Mouse (Mus musculus) heart, embryonic 13.5 days (tissue): ENCODE measurements around the gene Samd1. TPM values are rescaled to one million over a fixed set of nuclear protein-coding genes. Genes with fewer than 3 reads are reported as not detected.
A peak's percentile ranks its signal among the peaks of the same experiment; 100 is the strongest.

ENCODE experiments used
- ATAC-seq: fragments of 200-750 bp; cut with Nextera tagmentation; 2 replicates; pipeline ENCODE4 v1.8.0; 2017; ENCODE audit warnings: moderate TSS enrichment; ENCODE audit not compliant: insufficient number of reproducible peaks, low FRiP score, low TSS enrichment; ENCODE audit errors: extremely low read depth
- H3K27ac ChIP-seq: fragments of 300-500 bp; sonication (generic); replicated peaks from 2 replicates; pipeline ENCODE4 v1.5.1; 2015; ENCODE audit warnings: moderate library complexity, mild to moderate bottlenecking, inconsistent platforms
- H3K27me3 ChIP-seq: fragments of 300-500 bp; sonication (generic); replicated peaks from 2 replicates; pipeline ENCODE4 v1.6.1; 2015; ENCODE audit warnings: mild to moderate bottlenecking, inconsistent platforms
- H3K36me3 ChIP-seq: fragments of 300-500 bp; sonication (generic); 2 replicates; pipeline ENCODE4 v1.6.1; 2015; ENCODE audit warnings: mild to moderate bottlenecking, inconsistent platforms
- H3K4me1 ChIP-seq: fragments of 300-500 bp; sonication (generic); 2 replicates; pipeline ENCODE4 v1.6.1; 2015; ENCODE audit warnings: inconsistent platforms
- H3K4me2 ChIP-seq: fragments of 300-500 bp; sonication (generic); 2 replicates; pipeline ENCODE4 v1.6.1; 2015; ENCODE audit warnings: inconsistent platforms, mild to moderate bottlenecking, moderate library complexity
- H3K4me3 ChIP-seq: fragments of 300-500 bp; sonication (generic); 2 replicates; pipeline ENCODE4 v1.5.1; 2015; ENCODE audit warnings: moderate library complexity, mild to moderate bottlenecking, inconsistent platforms
- H3K9ac ChIP-seq: fragments of 300-500 bp; sonication (generic); 2 replicates; pipeline ENCODE4 v1.6.1; 2015; ENCODE audit warnings: inconsistent platforms, mild to moderate bottlenecking, moderate library complexity
- H3K9me3 ChIP-seq: fragments of 300-500 bp; sonication (generic); 2 replicates; pipeline ENCODE4 v1.6.1; 2016; ENCODE audit warnings: inconsistent platforms
- WGBS: fragments of 180-500 bp; shearing (Covaris S2); methylation state at CpG from one replicate; pipeline ENCODE4 v1.1.7; 2015; ENCODE audit warnings: mixed read lengths; 5-methylcytosine and 5-hydroxymethylcytosine counted together
- microRNA counts: library from miRNA; unstranded; fragments of <30 nt; microRNA quantifications from one replicate; lab custom pipeline; 2016
- microRNA-seq: library from miRNA; unstranded; fragments of <30 nt; microRNA quantifications from one replicate; pipeline ENCODE4, GENCODE M21; 2016
- polyA plus RNA-seq: library from polyadenylated mRNA; unstranded; fragments of >200 nt; fragmentation: Nextera tagmentation; extraction: Ambion mirVana; gene quantifications from 2 replicates; pipeline ENCODE4 v1.2.1, GENCODE M21; 2015

The Samd1 gene
- polyA plus RNA-seq, 1 experiment from 2014 or later = 4.8 TPM

GRCm38 (mm10) chr8:84039050-84039449 lies 41.6 kb downstream of the Samd1 start:
- Histone ChIP-seq H3K36me3 (no peaks in the 10 kb centered on the region), H3K4me3 (no peak overlapping the region), H3K4me2 (no peak overlapping the region), H3K27ac (no peak overlapping the region), H3K4me1 (peaks cover 15% of the 10 kb centered on the region; the same call in 1 of the 2 replicates), H3K9me3 (no peaks in the 10 kb centered on the region), H3K27me3 (peaks cover 57% of the 10 kb centered on the region), H3K9ac (no peak overlapping the region)
- ATAC-seq = no peak
- WGBS = 7% methylated on average over 5 of the region's 5 CpGs

GRCm38 (mm10) chr8:84042066-84042947 lies 44.8 kb downstream of the Samd1 start, which contains the start of gene Il27ra:
Gene Il27ra, minus strand, starts transcription at chr8:84042589.
- 4% methylated on average over 40 of the region's 40 CpGs for WGBS
- Histone ChIP-seq H3K9me3 (peaks cover 4% of the 10 kb centered on the region; the same call in 1 of the 2 replicates), H3K27me3 (peaks cover 58% of the 10 kb centered on the region)

GRCm38 (mm10) chr8:84042948-84043342 lies 45.5 kb downstream of the Samd1 start:
- Histone ChIP-seq H3K36me3 (no peaks in the 10 kb centered on the region), H3K9me3 (peaks cover 4% of the 10 kb centered on the region; the same call in 1 of the 2 replicates), H3K27ac (no peak overlapping the region), H3K27me3 (peaks cover 58% of the 10 kb centered on the region), H3K4me2 (peak overlapping the region; percentile 78), H3K9ac (peak overlapping the region; percentile 77), H3K4me3 (peak overlapping the region; percentile 53), H3K4me1 (peaks cover 20% of the 10 kb centered on the region; the same call in 1 of the 2 replicates)
- no peak for ATAC-seq
- 37% methylated on average over 12 of the region's 12 CpGs for WGBS

More at GRCm38 (mm10) chr8:84042066-84042947, 44.8 kb downstream of the Samd1 start, which contains the start of gene Il27ra:
- peaks cover 20% of the 10 kb centered on the region; the same call in 1 of the 2 replicates for H3K4me1 ChIP-seq
- ATAC-seq = peak; percentile 39; the same call in 1 of the 2 replicates
- H3K4me2 ChIP-seq = peak within 1 kb of the TSS; percentile 78
- no peak within 1 kb of the TSS for H3K27ac ChIP-seq
- H3K36me3 ChIP-seq = no peaks in the 10 kb centered on the region
- H3K9ac ChIP-seq = peak within 1 kb of the TSS; percentile 77
- H3K4me3 ChIP-seq = peak within 1 kb of the TSS; percentile 53

GRCm38 (mm10) chr8:84044103-84044502 lies 46.6 kb downstream of the Samd1 start:
- H3K27me3 ChIP-seq = peaks cover 64% of the 10 kb centered on the region
- H3K4me1 ChIP-seq = peaks cover 20% of the 10 kb centered on the region; the same call in 1 of the 2 replicates
- H3K4me3 ChIP-seq = no peak overlapping the region
- H3K36me3 ChIP-seq = no peaks in the 10 kb centered on the region
- no peak for ATAC-seq
- 13% methylated on average over 7 of the region's 7 CpGs for WGBS
- H3K4me2 ChIP-seq = 0 out of 2 replicates have a peak overlapping the region, but pooled peaks have one; percentile 45
- no peak overlapping the region for H3K9ac ChIP-seq
- no peak overlapping the region for H3K27ac ChIP-seq
- H3K9me3 ChIP-seq = peaks cover 4% of the 10 kb centered on the region; the same call in 1 of the 2 replicates

GRCm38 (mm10) chr8:84044900-84045299 lies 47.4 kb downstream of the Samd1 start, which contains the start of gene Rln3:
Gene Rln3, minus strand, starts transcription at chr8:84045000.
- peaks cover 16% of the 10 kb centered on the region; the same call in 1 of the 2 replicates for H3K4me1 ChIP-seq
- peak within 1 kb of the TSS; percentile 45 for H3K4me2 ChIP-seq
- peaks cover 4% of the 10 kb centered on the region; the same call in 1 of the 2 replicates for H3K9me3 ChIP-seq
- ATAC-seq = no peak
- peaks cover 64% of the 10 kb centered on the region for H3K27me3 ChIP-seq
- H3K27ac ChIP-seq = no peak within 1 kb of the TSS
- 0 out of 2 replicates have a peak within 1 kb of the TSS, but pooled peaks have one; percentile 45 for H3K9ac ChIP-seq
- H3K36me3 ChIP-seq = no peaks in the 10 kb centered on the region
- 7% methylated on average over 9 of the region's 9 CpGs for WGBS
- peak within 1 kb of the TSS; percentile 23; the same call in 1 of the 2 replicates for H3K4me3 ChIP-seq

- H3K4me1 ChIP-seq = peaks cover 26% of the 10 kb centered on the region
- no peaks in the 10 kb centered on the region for H3K36me3 ChIP-seq
- H3K27me3 ChIP-seq = peaks cover 50% of the 10 kb centered on the region
- WGBS = 72% methylated on average over 3 of the region's 3 CpGs
- peaks cover 4% of the 10 kb centered on the region; the same call in 1 of the 2 replicates for H3K9me3 ChIP-seq
- ATAC-seq = no peak
- H3K27ac ChIP-seq = no peak overlapping the region
- no peak overlapping the region for H3K9ac ChIP-seq
- H3K4me2 ChIP-seq = no peak overlapping the region
- no peak overlapping the region for H3K4me3 ChIP-seq
These were observed 49.0 kb downstream of the Samd1 start for GRCm38 (mm10) chr8:84046505-84046904.

GRCm38 (mm10) chr8:84048171-84048570 lies 50.7 kb downstream of the Samd1 start:
- Histone ChIP-seq H3K36me3 (no peaks in the 10 kb centered on the region), H3K4me3 (no peak overlapping the region), H3K9ac (no peak overlapping the region), H3K4me1 (peaks cover 30% of the 10 kb centered on the region), H3K9me3 (peaks cover 4% of the 10 kb centered on the region; the same call in 1 of the 2 replicates), H3K27me3 (peaks cover 35% of the 10 kb centered on the region), H3K27ac (no peak overlapping the region), H3K4me2 (no peak overlapping the region)
- ATAC-seq = no peak
- WGBS = 72% methylated on average over 5 of the region's 5 CpGs

MicroRNAs encoded within 50 kb of the gene (microRNA counts, 519-probe panel; counts per million panel counts)
- microRNA mmu-miR-1199 (lab: Ali Mortazavi, UCI) = 209 counts per million, percentile 61 among the panel's probes with 10 or more counts

Small RNA genes within 50 kb of the gene (microRNA-seq; reads per million reads assigned to microRNA genes)
- not detected for gene Mir1199
- gene Mir8111 = 1.2 reads per million

Other genes with a start within 250 kb of the Samd1 start
- gene Adgrl1, start 97.6 kb upstream of the Samd1 start, polyA plus RNA-seq = 8.5 and 8.7 TPM in 2 replicates
- gene Gm10644, start 42.5 kb upstream of the Samd1 start, polyA plus RNA-seq = 0.41 and 0.55 TPM in 2 replicates
- 57.0 and 62.7 TPM in 2 replicates for gene Asf1b, start 42.2 kb upstream of the Samd1 start, polyA plus RNA-seq
- 197 and 206 TPM in 2 replicates for gene Prkaca, start 24.7 kb upstream of the Samd1 start, polyA plus RNA-seq
- 0.50 and 0.53 TPM in 2 replicates for gene 1700067K01Rik, start 3.8 kb downstream of the Samd1 start, polyA plus RNA-seq
- not detected in 2 replicates for gene 2210011C24Rik, start 14.5 kb downstream of the Samd1 start, polyA plus RNA-seq
- 1.2 and 1.6 TPM in 2 replicates for gene Palm3, start 23.8 kb downstream of the Samd1 start, polyA plus RNA-seq
- 4.6 and 5.4 TPM in 2 replicates for gene Il27ra, start 44.9 kb downstream of the Samd1 start, polyA plus RNA-seq
- 0.25 TPM in 1 of 2 replicates, not detected in the other for gene Rln3, start 47.3 kb downstream of the Samd1 start, polyA plus RNA-seq
- gene Gm10643, start 67.5 kb downstream of the Samd1 start, polyA plus RNA-seq = 0.86 and 0.93 TPM in 2 replicates
- 5.7 and 5.8 TPM in 2 replicates for gene Rfx1, start 69.2 kb downstream of the Samd1 start, polyA plus RNA-seq
- gene Dcaf15, start 107.1 kb downstream of the Samd1 start, polyA plus RNA-seq = 7.6 TPM in 2 replicates
- 0.06 and 0.12 TPM in 2 replicates for gene Podnl1, start 128.3 kb downstream of the Samd1 start, polyA plus RNA-seq
- gene Cc2d1a, start 150.3 kb downstream of the Samd1 start, polyA plus RNA-seq = 14.5 and 15.3 TPM in 2 replicates
- 0.82 and 0.88 TPM in 2 replicates for gene 4930432K21Rik, start 150.4 kb downstream of the Samd1 start, polyA plus RNA-seq
- 1.9 and 2.8 TPM in 2 replicates for gene Nanos3, start 187.5 kb downstream of the Samd1 start, polyA plus RNA-seq
- 9.1 and 9.3 TPM in 2 replicates for gene Zswim4, start 239.4 kb downstream of the Samd1 start, polyA plus RNA-seq